Comparison of ENCODE assay signal across 9 mouse cellular contexts in genomic region chr10:81190236-81190911, GRCm38 (mm10). TPM values are rescaled to one million over a fixed set of nuclear protein-coding genes. Genes with fewer than 3 reads are reported as not detected.
A peak's percentile ranks its signal among the peaks of the same experiment; 100 is the strongest.
DNase-seq lines count a peak whose midpoint lies in the region; ATAC-seq and TF ChIP-seq lines count a peak whose summit lies in the region.
"Had no signal": no experiment of that assay in that cellular context is flagged by ENCODE, and none has a peak within 500 bp of the region (broad histone marks: within the 10 kb centered on the region; RNA-seq: fewer than 3 reads in every experiment).

No protein-coding gene starts in this region.

- intact Hi-C loops in left cerebral cortex, adult 2 months (cut with DNase I) = loop anchor here (5.0 kb wide), 1 partner anchor 77 kb away; the partner anchor contains the start of genes Apba3 and Mrpl54
- intact Hi-C loops in gastrocnemius, postnatal 36 days (cut with DNase I) = no loop called here

- peaks cover 5% of the 10 kb centered on the region for H3K36me3 ChIP-seq in myocyte (ENCODE audit: control insufficient read depth, insufficient read depth)

- 0 out of 2 replicates have a peak overlapping the region, but pooled peaks have one; percentile 8 for H3K27ac ChIP-seq in left cerebral cortex, adult 2 months

- no peaks in the 10 kb centered on the region for H3K27me3 ChIP-seq in myocyte (ENCODE audit: control insufficient read depth, insufficient read depth, insufficient read length)

- peaks cover 7% of the 10 kb centered on the region for H3K79me2 ChIP-seq in myocyte (ENCODE audit: control insufficient read depth, insufficient read depth)

- peak; percentile 20 for ATAC-seq in erythroblast, adult 5-6 weeks (replicated peaks; ENCODE audit: low FRiP score, poor library complexity, severe bottlenecking)

- peak; percentile 37 for TF ChIP-seq CTCF in left cerebral cortex, adult 2 months (IDR thresholded peaks at IDR 0.05)

- DNase-seq in adrenal gland, adult 2 months = peak; percentile 33
- no peak for DNase-seq in adrenal gland, adult 8-10 months
- no peak for DNase-seq in left cerebral cortex, adult 2 months (ENCODE audit: extremely low spot score in 1 of 2, low spot score in 2 of 2)
- DNase-seq in left cerebral cortex, adult 18-20 months (ENCODE audit: low spot score in 2 of 2) = no peak
- no peak for DNase-seq in gastrocnemius, postnatal 36 days
- no peak for DNase-seq in left cerebral cortex, adult 9 months (ENCODE audit: low spot score in 2 of 2)

- no peak overlapping the region for H3K4me3 ChIP-seq in left cerebral cortex, adult 2 months
- H3K4me3 ChIP-seq in myocyte = no peak overlapping the region

- no peak overlapping the region for H3K4me2 ChIP-seq in myocyte (ENCODE audit: low read depth)

- no peak overlapping the region for H3ac ChIP-seq in myocyte (ENCODE audit: control insufficient read depth, insufficient read length)

- peak; percentile 18 for TF ChIP-seq POLR2A in myocyte (IDR thresholded peaks at IDR 0.05; ENCODE audit: insufficient read length, low read depth)

TF ChIP-seq in myocyte, 11 proteins besides CTCF, POLR2A, EP300 and RAD21:
- TF ChIP-seq TCF12 (IDR thresholded peaks at IDR 0.05; ENCODE audit: insufficient read depth, poor library complexity, severe bottlenecking) = no peak
- TF ChIP-seq MAX (IDR thresholded peaks at IDR 0.05; ENCODE audit: low read depth) = no peak
- TF ChIP-seq TCF3 (IDR thresholded peaks at IDR 0.05; ENCODE audit: insufficient read length, low read depth) = no peak
- TF ChIP-seq SRF (IDR thresholded peaks at IDR 0.05; ENCODE audit: control insufficient read depth, insufficient read length, low read depth) = no peak
- no peak for TF ChIP-seq POLR2AphosphoS2 (IDR thresholded peaks at IDR 0.05; ENCODE audit: insufficient read length, low read depth)
- no peak for TF ChIP-seq MYOD1 (IDR thresholded peaks at IDR 0.05; ENCODE audit: control insufficient read depth in 1 of 3, insufficient read length in 2 of 3, low read depth in 2 of 3)
- TF ChIP-seq CEBPB (IDR thresholded peaks at IDR 0.05; ENCODE audit: insufficient read depth, poor library complexity, severe bottlenecking) = no peak

RNA-seq across cellular contexts. Expression of gene 4930442H23Rik, which starts 6.7 kb away (rescaled TPM):
- total RNA-seq in adrenal gland, adult 2 months (2021) = not detected
- 0.12 TPM in 1 of 2 replicates, not detected in the other for polyA plus RNA-seq in adrenal gland, adult 2 months (2012; rRNA removed)
- not detected for total RNA-seq in adrenal gland, adult 8-10 months (2022)
- total RNA-seq in left cerebral cortex, adult 2 months (2021) = not detected
- not detected for total RNA-seq in left cerebral cortex, adult 18-20 months (2021)
- total RNA-seq in erythroblast, adult 5-6 weeks (2015; ENCODE audit: low replicate concordance) = not detected in 2 replicates
- not detected in 2 replicates for total RNA-seq in erythroblast, adult 5-6 weeks (2017; ENCODE audit: low replicate concordance)
- 0.12 TPM for polyA plus RNA-seq in myocyte (2012; fragmentation: generic; extraction: Trizol)
- total RNA-seq in gastrocnemius, postnatal 36 days (2021) = not detected
- polyA plus RNA-seq: lung, embryonic 16.5 days had no signal

RNA-seq across cellular contexts. Expression of gene Dapk3, which starts 7.6 kb away (rescaled TPM):
- total RNA-seq in adrenal gland, adult 2 months (2021) = 10 to 100 TPM; 74.6 to 76.7 TPM
- polyA plus RNA-seq in adrenal gland, adult 2 months (2012; rRNA removed) = 100 and 127 TPM in 2 replicates
- 10 to 100 TPM; 67.7 to 88.0 (median 81.8) TPM for total RNA-seq in adrenal gland, adult 8-10 months (2022)
- 10 to 100 TPM; 74.6 to 89.4 TPM for total RNA-seq in left cerebral cortex, adult 2 months (2021)
- total RNA-seq in left cerebral cortex, adult 18-20 months (2021) = 10 to 100 TPM; 77.4 to 80.3 TPM
- total RNA-seq in erythroblast, adult 5-6 weeks (2015; ENCODE audit: low replicate concordance) = 3.3 and 7.3 TPM in 2 replicates
- 10.8 and 11.8 TPM in 2 replicates for total RNA-seq in erythroblast, adult 5-6 weeks (2017; ENCODE audit: low replicate concordance)
- polyA plus RNA-seq in myocyte (2012; fragmentation: generic; extraction: Trizol) = 120 TPM
- 10 to 100 TPM; 21.1 to 23.9 TPM for total RNA-seq in gastrocnemius, postnatal 36 days (2021)

RNA-seq across cellular contexts. Expression of gene Nmrk2, which starts 11.5 kb away (rescaled TPM):
- total RNA-seq in adrenal gland, adult 2 months (2021) = not detected
- polyA plus RNA-seq in adrenal gland, adult 2 months (2012; rRNA removed) = not detected in 2 replicates
- total RNA-seq in adrenal gland, adult 8-10 months (2022) = not detected
- total RNA-seq in left cerebral cortex, adult 2 months (2021) = under 1 TPM in 1 of 2 experiments, not detected in 1; 0.42 TPM
- not detected for total RNA-seq in left cerebral cortex, adult 18-20 months (2021)
- total RNA-seq in erythroblast, adult 5-6 weeks (2015; ENCODE audit: low replicate concordance) = not detected in 2 replicates
- total RNA-seq in erythroblast, adult 5-6 weeks (2017; ENCODE audit: low replicate concordance) = not detected in 2 replicates
- polyA plus RNA-seq in myocyte (2012; fragmentation: generic; extraction: Trizol) = 52.3 TPM
- total RNA-seq in gastrocnemius, postnatal 36 days (2021) = 10 to 100 TPM; 44.9 to 76.8 TPM

RNA-seq across cellular contexts. Expression of gene Eef2, which starts 13.9 kb away (rescaled TPM):
- total RNA-seq in adrenal gland, adult 2 months (2021) = 1,000 to 10,000 TPM; 1,393 to 1,508 TPM
- 1,342 and 1,424 TPM in 2 replicates for polyA plus RNA-seq in adrenal gland, adult 2 months (2012; rRNA removed)
- 1,000 to 10,000 TPM; 1,447 to 1,655 (median 1,598) TPM for total RNA-seq in adrenal gland, adult 8-10 months (2022)
- 100 to 1,000 TPM; 884 to 901 TPM for total RNA-seq in left cerebral cortex, adult 2 months (2021)
- total RNA-seq in left cerebral cortex, adult 18-20 months (2021) = 100 to 1,000 TPM; 899 to 919 TPM
- 227 and 267 TPM in 2 replicates for total RNA-seq in erythroblast, adult 5-6 weeks (2015; ENCODE audit: low replicate concordance)
- 388 and 458 TPM in 2 replicates for total RNA-seq in erythroblast, adult 5-6 weeks (2017; ENCODE audit: low replicate concordance)
- polyA plus RNA-seq in myocyte (2012; fragmentation: generic; extraction: Trizol) = 3,891 TPM
- 100 to 1,000 TPM; 880 to 957 TPM for total RNA-seq in gastrocnemius, postnatal 36 days (2021)

RNA-seq across cellular contexts. Expression of gene Pias4, which starts 22.7 kb away (rescaled TPM):
- 10 to 100 TPM; 27.3 to 29.8 TPM for total RNA-seq in adrenal gland, adult 2 months (2021)
- 41.4 and 48.6 TPM in 2 replicates for polyA plus RNA-seq in adrenal gland, adult 2 months (2012; rRNA removed)
- total RNA-seq in adrenal gland, adult 8-10 months (2022) = 10 to 100 TPM; 22.8 to 32.5 (median 30.1) TPM
- total RNA-seq in left cerebral cortex, adult 2 months (2021) = 10 to 100 TPM; 26.7 to 32.0 TPM
- total RNA-seq in left cerebral cortex, adult 18-20 months (2021) = 10 to 100 TPM; 27.8 to 28.8 TPM
- 4.4 and 11.3 TPM in 2 replicates for total RNA-seq in erythroblast, adult 5-6 weeks (2015; ENCODE audit: low replicate concordance)
- 12.3 and 19.3 TPM in 2 replicates for total RNA-seq in erythroblast, adult 5-6 weeks (2017; ENCODE audit: low replicate concordance)
- polyA plus RNA-seq in myocyte (2012; fragmentation: generic; extraction: Trizol) = 43.2 TPM
- 10 to 100 TPM; 14.0 to 16.3 TPM for total RNA-seq in gastrocnemius, postnatal 36 days (2021)

Comparison
In these comparisons a context has a peak if more than half of its experiments do, and no peak if none do; other contexts are left out.
1. RNA of gene Nmrk2, which starts 11.5 kb away (total RNA-seq): 44.9 to 76.8 TPM in gastrocnemius, postnatal 36 days; 0.42 TPM in left cerebral cortex, adult 2 months, not detected in left cerebral cortex, adult 18-20 months, not detected in adrenal gland, adult 2 months, not detected in adrenal gland, adult 8-10 months and not detected in erythroblast, adult 5-6 weeks; every median in the first group is over 10 times any median in the second.